Mouse (Mus musculus) c-Kit-positive CD71-negative TER-119-negative erythroid progenitor cells, embryonic 14.5 days (primary cell): ENCODE results near the gene Zfp970.
"Not testable (repeated sequence)": the region's sequence is repeated elsewhere in the genome, so short reads cannot be mapped to it uniquely, and the experiment has no call there.

ENCODE experiments used
- DNase-seq: peaks from one replicate; pipeline ENCODE4 v3.0.0-alpha.2; 2013; ENCODE audit warnings: low read depth

Zfp970 gene

DNA sequence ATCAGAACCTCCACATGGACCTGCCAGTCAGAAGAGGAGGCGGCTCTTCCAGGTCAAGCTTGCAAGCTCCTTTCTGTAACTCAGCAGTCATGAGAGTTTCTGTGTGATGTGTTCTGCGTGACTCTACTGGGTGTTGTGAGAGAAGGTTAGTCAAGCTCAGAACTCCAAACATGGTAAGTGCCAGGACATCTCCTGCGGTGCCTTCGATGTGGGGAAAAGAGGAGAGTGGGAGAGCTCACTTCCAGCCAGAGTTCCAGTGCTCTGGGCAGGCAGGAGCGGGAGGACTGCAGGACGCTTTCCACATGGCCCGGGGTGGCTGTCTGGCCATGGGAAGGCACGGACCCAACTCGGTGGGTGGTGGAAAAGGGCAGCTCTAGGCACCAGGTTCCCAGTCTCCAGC, at the start of gene Zfp970:
Zfp970 (plus strand) TSS at position 58 of the 400 bp plus-strand sequence.
- DNase-seq = not testable (repeated sequence)

GRCm38 (mm10) chr2:177468222-177468621, 3.7 kb downstream of the Zfp970 start:
- not testable (repeated sequence) for DNase-seq

GRCm38 (mm10) chr2:177472261-177472660, 7.7 kb downstream of the Zfp970 start:
- DNase-seq = not testable (repeated sequence)

- not testable (repeated sequence) for DNase-seq
Observed at GRCm38 (mm10) chr2:177481971-177482370, 17.4 kb downstream of the Zfp970 start.

DNA sequence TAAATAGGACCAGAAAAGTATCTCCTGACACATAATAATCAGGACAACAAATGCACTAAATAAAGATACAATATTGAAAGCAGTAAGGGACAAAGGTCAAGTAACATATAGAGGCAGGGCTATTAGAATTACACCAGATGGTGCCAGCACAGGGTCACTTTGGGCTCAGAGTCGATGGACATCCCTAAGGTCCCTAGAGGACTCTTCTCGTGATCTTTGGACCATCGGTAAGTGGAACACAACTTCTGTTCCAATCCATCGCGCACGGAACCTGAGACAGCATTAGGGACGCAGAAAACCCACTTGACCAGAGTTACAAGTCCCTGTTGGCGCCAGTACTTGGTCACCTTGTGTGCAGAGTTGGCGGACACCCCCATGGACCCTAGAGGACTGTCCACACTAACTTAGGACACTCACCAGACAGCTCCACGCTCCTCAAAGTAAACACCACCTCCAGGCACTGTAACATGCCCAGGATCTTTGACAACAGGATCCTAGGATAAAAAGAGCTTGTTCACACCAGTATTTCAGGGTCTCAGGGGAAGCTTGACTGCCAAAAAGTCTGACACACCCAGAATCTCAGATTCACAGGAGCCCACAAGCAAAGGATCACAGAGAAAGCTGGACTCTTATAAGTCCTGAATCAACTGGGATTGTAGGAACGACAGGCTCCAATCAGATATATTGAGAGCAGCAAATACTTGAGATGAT, 18.9 kb downstream of the Zfp970 start:
- not testable (repeated sequence) for DNase-seq

DNA sequence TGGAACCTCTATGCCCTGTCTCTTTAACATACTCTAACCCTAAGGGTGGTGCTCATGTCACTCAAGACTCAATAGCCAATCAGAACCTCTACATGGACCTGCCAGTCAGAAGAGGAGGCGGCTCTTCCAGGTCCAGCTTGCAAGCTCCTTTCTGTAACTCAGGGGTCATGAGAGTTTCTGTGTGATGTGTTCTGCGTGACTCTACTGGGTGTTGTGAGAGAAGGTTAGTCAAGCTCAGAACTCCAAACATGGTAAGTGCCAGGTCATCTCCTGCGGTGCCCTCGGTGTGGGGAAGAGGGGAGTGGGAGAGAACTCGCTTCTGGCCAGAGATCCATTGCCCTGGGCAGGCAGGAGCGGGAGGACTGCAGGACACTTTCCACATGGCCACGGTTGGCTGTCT, 33.5 kb downstream of the Zfp970 start, which contains the start of gene Gm14403:
Gm14403 (plus strand) TSS at position 149 of the 400 bp plus-strand sequence.
- not testable (repeated sequence) for DNase-seq

GRCm38 (mm10) chr2:177499182-177499581, 34.6 kb downstream of the Zfp970 start:
- DNase-seq = not testable (repeated sequence)

GRCm38 (mm10) chr2:177505211-177505719, 40.7 kb downstream of the Zfp970 start:
- DNase-seq = not testable (repeated sequence)

GRCm38 (mm10) chr2:177511381-177511780, 46.8 kb downstream of the Zfp970 start:
- not testable (repeated sequence) for DNase-seq

- not testable (repeated sequence) for DNase-seq
Observed at GRCm38 (mm10) chr2:177511972-177512371, 47.4 kb downstream of the Zfp970 start.

DNA sequence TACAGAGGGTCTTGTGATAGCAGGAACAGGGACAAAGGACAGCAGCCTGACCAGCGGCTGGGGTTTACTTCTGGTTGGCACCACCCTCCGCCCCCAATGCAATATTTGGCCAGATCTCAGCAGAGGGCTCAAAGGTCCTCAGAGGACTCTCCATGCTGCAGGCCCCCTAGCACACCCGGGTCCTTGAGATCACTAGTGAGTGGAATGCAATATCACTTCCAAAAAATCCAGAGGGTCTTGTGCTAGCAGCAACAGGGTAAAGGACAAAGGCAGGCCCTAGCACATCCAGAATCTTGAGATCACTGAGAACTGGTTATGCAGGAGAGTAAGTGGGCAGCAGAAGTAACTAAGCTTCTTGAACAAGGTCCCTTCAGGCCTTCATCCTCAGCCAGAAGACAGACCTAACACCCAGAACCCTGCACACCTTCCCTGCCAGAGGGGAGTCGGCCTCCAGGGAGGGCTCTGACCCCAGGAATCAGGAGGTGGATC, 49.5 kb downstream of the Zfp970 start:
- DNase-seq = not testable (repeated sequence)

GRCm38 (mm10) chr2:177517746-177518145, 53.2 kb downstream of the Zfp970 start:
- not testable (repeated sequence) for DNase-seq

GRCm38 (mm10) chr2:177518354-177518753, 53.8 kb downstream of the Zfp970 start:
- not testable (repeated sequence) for DNase-seq

- not testable (repeated sequence) for DNase-seq
Observed at GRCm38 (mm10) chr2:177518960-177519359, 54.4 kb downstream of the Zfp970 start.

GRCm38 (mm10) chr2:177520035-177520434, 55.5 kb downstream of the Zfp970 start:
- DNase-seq = no peak

DNA sequence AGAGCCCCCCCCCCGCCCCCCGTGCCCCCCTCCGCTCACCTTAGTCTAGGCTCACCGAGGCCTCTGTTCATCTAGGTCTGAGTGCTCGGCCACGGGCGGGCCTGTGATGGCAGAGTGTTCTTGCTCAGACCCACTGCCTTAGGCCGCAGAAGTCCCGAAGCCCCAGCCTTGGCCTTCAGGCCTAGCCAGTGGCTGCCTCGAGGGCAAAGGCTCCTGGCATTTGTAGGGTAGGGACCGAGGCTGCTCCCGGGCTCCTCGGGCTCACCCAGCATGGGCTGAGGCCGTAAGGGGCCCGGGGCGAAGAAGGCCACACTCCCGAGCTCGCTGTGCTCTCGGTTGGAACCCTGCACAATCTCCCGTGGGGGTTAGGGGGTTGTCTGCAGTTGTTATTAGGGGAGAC, 58.5 kb downstream of the Zfp970 start:
- DNase-seq = no peak

- DNase-seq = not testable (repeated sequence)
Observed at GRCm38 (mm10) chr2:177523674-177524073, 59.1 kb downstream of the Zfp970 start.

DNA sequence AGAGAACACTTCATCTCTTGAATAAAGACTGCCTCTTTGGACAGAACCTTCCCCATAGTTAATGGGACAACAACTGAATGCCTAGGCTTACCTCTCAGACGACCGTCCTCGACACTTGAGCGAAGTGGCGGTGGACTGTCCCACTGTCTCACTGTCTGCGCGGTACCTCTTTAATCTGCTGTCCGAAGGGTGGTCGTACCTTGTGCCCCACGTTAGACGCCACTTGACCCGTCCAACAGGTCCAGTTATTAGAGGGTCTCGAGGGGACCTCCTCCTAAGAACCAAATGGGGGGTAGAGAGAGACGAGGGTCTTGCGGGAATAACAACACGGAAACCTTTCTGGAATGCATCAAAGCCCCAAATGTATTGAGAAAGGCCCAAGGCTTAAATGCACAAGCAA, 59.6 kb downstream of the Zfp970 start:
- not testable (repeated sequence) for DNase-seq
